Mouse (Mus musculus) liver, adult 2 months (tissue): ENCODE results near the gene Sept9.

Experiments
- CTCF ChIP-seq: fragments of 200-500 bp; IDR thresholded peaks from 2 replicates; pipeline ENCODE4 v1.5.1; 2011; ENCODE audit warnings: low read depth, low read length, control low read depth
- POLR2A ChIP-seq: fragments of 200-500 bp; IDR thresholded peaks from 2 replicates; pipeline ENCODE4 v1.6.1; 2011; ENCODE audit warnings: low read length, control low read depth; ENCODE audit not compliant: insufficient read depth; ENCODE audit errors: extremely low read depth

DNA sequence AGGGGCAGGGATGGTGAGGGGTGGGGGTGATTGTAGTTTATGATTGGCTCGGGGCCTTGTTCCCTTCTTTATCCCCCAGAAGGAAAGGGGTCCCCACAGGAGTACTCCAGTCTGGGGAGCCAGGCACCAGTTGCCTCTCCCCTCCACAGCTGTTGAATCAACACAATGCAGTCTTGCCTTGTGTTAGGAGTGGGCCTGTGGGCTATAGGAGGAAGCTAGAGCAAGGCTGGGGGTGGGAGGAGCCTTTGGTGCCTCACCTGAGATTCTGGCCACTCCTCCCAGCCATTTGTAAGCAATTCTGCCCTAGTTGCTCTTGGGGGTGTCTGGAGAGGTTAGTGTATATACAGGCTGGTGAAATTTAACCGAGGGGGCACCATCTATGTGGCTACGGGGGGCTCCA lies 88.3 kb downstream of the Sept9 start:
- TF ChIP-seq POLR2A (no peak), CTCF (no peak)
